Mouse (Mus musculus) heart, embryonic 16.5 days (tissue): ENCODE measurements at regions not wholly inside any gene's neighbourhood (a gene's known extent, or its start where the extent isn't known, plus 50 kb on each side); places are given as distances from the start of the nearest gene placed in this dataset.

Source experiments
- ATAC-seq: fragments of 200-750 bp; cut with Nextera tagmentation; replicated peaks from 2 replicates; pipeline ENCODE4 v1.8.0; 2017; ENCODE audit warnings: moderate number of reproducible peaks; ENCODE audit not compliant: insufficient read depth, low FRiP score; ENCODE audit errors: extremely low read depth
- H3K27ac ChIP-seq: fragments of 300-500 bp; sonication (generic); 2 replicates; pipeline ENCODE4 v1.5.1; 2014; ENCODE audit warnings: mild to moderate bottlenecking, low read length, control low read depth, moderate library complexity
- H3K27me3 ChIP-seq: fragments of 300-500 bp; sonication (generic); 2 replicates; pipeline ENCODE4 v1.6.1; 2014; ENCODE audit warnings: low read length, mixed read lengths; ENCODE audit not compliant: control insufficient read depth, insufficient read depth
- H3K36me3 ChIP-seq: fragments of 300-500 bp; sonication (generic); 2 replicates; pipeline ENCODE4 v1.6.1; 2014; ENCODE audit not compliant: control insufficient read depth, insufficient read depth
- H3K4me1 ChIP-seq: fragments of 300-500 bp; sonication (generic); 2 replicates; pipeline ENCODE4 v1.6.1; 2014; ENCODE audit warnings: low read length, mixed read lengths; ENCODE audit not compliant: control insufficient read depth, insufficient read depth
- H3K4me2 ChIP-seq: fragments of 300-500 bp; sonication (generic); 2 replicates; pipeline ENCODE4 v1.6.1; 2014; ENCODE audit warnings: low read depth, mild to moderate bottlenecking, control low read depth, low read length
- H3K4me3 ChIP-seq: fragments of 300-500 bp; sonication (generic); 2 replicates; pipeline ENCODE4 v1.5.1; 2014; ENCODE audit warnings: mild to moderate bottlenecking, control low read depth, low read length
- H3K9ac ChIP-seq: fragments of 300-500 bp; sonication (generic); 2 replicates; pipeline ENCODE4 v1.6.1; 2014; ENCODE audit warnings: low read length, control low read depth
- H3K9me3 ChIP-seq: fragments of 300-500 bp; sonication (generic); replicated peaks from 2 replicates; pipeline ENCODE4 v1.6.1; 2016; ENCODE audit warnings: low read length; ENCODE audit not compliant: control insufficient read depth
- WGBS: fragments of 180-500 bp; shearing (Covaris S2); extraction: QIAGEN DNeasy Blood & Tissue Kit; methylation state at CpG from one replicate; pipeline ENCODE4 v1.1.7; 2014; 5-methylcytosine and 5-hydroxymethylcytosine counted together

GRCm38 (mm10) chr13:107743464-107744218, 300.6 kb upstream of the Smim15 start:
- Histone ChIP-seq H3K4me1 (no peaks in the 10 kb centered on the region), H3K27ac (no peak overlapping the region), H3K4me3 (no peak overlapping the region), H3K36me3 (peaks cover 3% of the 10 kb centered on the region; the same call in 1 of the 2 replicates), H3K27me3 (no peaks in the 10 kb centered on the region), H3K4me2 (no peak overlapping the region), H3K9me3 (no peaks in the 10 kb centered on the region), H3K9ac (no peak overlapping the region)
- WGBS = 86% methylated on average over 21 of the region's 21 CpGs
- no peak for ATAC-seq

DNA sequence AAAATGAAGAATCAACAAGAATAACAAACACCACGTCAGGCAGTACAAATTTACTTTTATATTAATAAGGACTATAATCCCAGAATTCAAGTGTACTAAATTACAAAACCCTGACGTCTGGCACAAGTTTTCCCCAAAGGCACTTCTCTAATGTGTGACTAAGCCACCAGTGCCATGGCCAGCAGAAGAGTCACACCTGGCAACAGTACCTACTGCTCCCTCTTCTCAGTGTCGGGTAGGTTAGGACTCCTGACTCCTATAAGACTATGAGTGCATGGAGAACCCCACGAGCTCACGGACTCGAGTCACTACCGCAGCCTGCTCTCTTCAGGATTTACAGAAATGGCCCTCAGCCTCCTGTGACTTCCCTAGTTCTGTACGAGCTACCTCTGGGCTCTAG, 307.7 kb upstream of the Smim15 start:
- ATAC-seq = no peak
- WGBS = 81% methylated on average over 8 of the region's 8 CpGs
- H3K9ac ChIP-seq = no peak overlapping the region
- H3K4me2 ChIP-seq = no peak overlapping the region
- no peaks in the 10 kb centered on the region for H3K27me3 ChIP-seq
- H3K36me3 ChIP-seq = peaks cover 3% of the 10 kb centered on the region; the same call in 1 of the 2 replicates
- H3K9me3 ChIP-seq = no peaks in the 10 kb centered on the region
- H3K27ac ChIP-seq = no peak overlapping the region
- H3K4me1 ChIP-seq = no peaks in the 10 kb centered on the region
- no peak overlapping the region for H3K4me3 ChIP-seq

GRCm38 (mm10) chr13:107734161-107734905, 309.9 kb upstream of the Smim15 start:
- Histone ChIP-seq H3K9ac (no peak overlapping the region), H3K9me3 (no peaks in the 10 kb centered on the region), H3K27me3 (no peaks in the 10 kb centered on the region), H3K4me3 (no peak overlapping the region), H3K36me3 (peaks cover 14% of the 10 kb centered on the region), H3K27ac (no peak overlapping the region), H3K4me2 (no peak overlapping the region), H3K4me1 (no peaks in the 10 kb centered on the region)
- 90% methylated on average over 12 of the region's 12 CpGs for WGBS
- ATAC-seq = no peak

DNA sequence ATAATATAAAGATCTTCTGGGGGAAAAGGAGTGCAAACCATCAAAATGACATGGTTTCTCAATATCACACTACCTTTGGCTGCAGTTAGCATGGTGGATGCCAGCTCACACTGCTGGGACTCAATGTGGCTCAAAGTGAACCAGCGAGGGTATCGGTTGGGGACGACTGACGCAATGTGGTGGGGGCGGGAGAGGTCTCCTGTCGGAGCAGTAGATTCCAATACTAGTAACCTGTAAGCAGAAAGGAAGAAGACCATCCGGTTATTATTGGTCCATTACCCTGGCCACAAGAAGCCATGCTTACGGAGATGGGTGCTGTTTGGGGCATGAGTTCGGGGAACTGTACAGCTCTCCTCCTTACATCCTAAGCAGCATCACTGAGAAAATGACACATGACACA, 313.3 kb upstream of the Smim15 start:
- H3K4me1 ChIP-seq = no peaks in the 10 kb centered on the region
- H3K9me3 ChIP-seq = no peaks in the 10 kb centered on the region
- no peak overlapping the region for H3K27ac ChIP-seq
- peaks cover 22% of the 10 kb centered on the region for H3K36me3 ChIP-seq
- H3K4me3 ChIP-seq = no peak overlapping the region
- no peak for ATAC-seq
- WGBS = 93% methylated on average over 9 of the region's 9 CpGs
- no peak overlapping the region for H3K4me2 ChIP-seq
- no peaks in the 10 kb centered on the region for H3K27me3 ChIP-seq
- H3K9ac ChIP-seq = no peak overlapping the region

DNA sequence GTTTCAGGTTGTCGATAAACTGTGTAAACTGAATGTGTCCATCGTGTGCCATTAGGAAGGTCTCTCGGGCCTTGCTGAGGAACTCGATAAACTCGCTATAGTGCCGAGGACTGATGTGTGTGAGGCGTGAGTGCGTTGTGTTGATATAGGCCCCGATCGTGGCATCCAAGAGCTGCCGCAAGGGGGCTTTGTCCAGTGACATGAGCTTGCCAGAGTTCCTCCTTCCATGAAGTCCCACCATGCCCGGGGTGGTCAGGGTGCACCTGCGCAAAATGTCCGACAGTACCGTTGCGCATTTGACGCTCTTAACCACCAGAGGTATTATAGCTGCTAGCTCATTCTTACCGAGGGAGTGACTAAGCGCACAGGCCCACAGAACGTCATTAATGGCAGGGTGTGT, 317.8 kb upstream of the Smim15 start:
- no peak overlapping the region for H3K9ac ChIP-seq
- no peak for ATAC-seq
- no peak overlapping the region for H3K4me3 ChIP-seq
- H3K4me1 ChIP-seq = no peaks in the 10 kb centered on the region
- no peak overlapping the region for H3K4me2 ChIP-seq
- no peaks in the 10 kb centered on the region for H3K9me3 ChIP-seq
- no peaks in the 10 kb centered on the region for H3K27me3 ChIP-seq
- H3K36me3 ChIP-seq = peaks cover 22% of the 10 kb centered on the region
- H3K27ac ChIP-seq = no peak overlapping the region
- 94% methylated on average over 20 of the region's 20 CpGs for WGBS

DNA sequence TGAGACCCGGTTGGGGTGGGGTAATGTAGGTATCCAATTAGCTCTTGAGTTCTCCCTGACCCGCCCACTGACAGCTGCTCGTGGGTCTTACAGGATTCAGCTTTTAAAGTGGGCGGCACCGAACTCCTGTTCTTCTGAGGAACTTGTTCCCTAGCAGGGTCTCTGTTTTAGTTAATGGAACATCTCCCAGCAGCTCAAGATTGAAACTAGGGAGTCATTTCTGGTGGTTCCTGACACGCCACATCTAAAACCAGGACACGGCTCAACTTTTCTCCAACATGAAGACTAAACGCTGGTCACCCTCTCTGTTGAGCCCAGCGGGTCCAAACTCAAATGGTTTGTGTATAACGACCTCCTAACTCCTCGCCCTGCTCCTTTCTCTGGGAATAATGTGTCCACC, 322.3 kb upstream of the Smim15 start:
- Histone ChIP-seq H3K9ac (no peak overlapping the region), H3K36me3 (peaks cover 6% of the 10 kb centered on the region), H3K4me3 (no peak overlapping the region), H3K27ac (no peak overlapping the region), H3K4me2 (no peak overlapping the region), H3K4me1 (no peaks in the 10 kb centered on the region), H3K27me3 (no peaks in the 10 kb centered on the region), H3K9me3 (no peaks in the 10 kb centered on the region)
- WGBS = 80% methylated on average over 11 of the region's 11 CpGs
- ATAC-seq = no peak

DNA sequence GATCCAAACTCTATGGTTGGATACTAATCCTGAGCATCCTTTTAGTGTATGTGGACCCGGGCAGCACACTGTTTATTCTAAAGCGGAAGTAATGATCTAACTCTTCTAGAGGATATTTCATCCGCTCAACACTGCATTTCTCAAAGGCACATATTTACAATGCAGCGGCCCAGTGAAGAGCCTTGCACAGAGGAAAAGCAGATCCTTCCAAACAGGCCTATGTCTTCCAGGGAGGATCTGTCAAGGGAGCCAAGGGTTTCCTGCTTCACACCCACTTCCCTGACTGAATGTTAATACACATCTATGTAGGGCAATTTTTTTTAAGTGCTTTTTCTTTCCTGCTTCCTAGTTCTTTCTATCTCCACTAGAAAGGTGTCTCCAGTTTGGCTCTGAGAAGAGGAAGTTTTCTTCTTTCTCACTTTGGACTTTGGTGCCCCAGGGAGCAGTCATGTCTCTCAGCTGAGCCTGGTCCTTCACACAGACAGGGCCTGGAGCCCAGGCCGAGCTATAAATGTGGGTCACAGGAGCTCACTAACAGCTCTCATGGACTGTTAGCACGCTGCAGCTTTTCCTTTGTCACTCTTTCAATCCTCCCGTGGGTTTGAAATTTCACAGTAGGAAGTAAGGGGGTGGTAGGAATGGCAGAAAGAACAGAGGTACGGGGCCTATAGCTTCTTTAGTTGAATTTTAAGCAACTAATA, 323.2 kb upstream of the Smim15 start:
- WGBS = 71% methylated on average over 8 of the region's 8 CpGs
- Histone ChIP-seq H3K4me2 (no peak overlapping the region), H3K4me1 (no peaks in the 10 kb centered on the region), H3K36me3 (no peaks in the 10 kb centered on the region; the same call in 1 of the 2 replicates), H3K27me3 (no peaks in the 10 kb centered on the region), H3K9ac (no peak overlapping the region), H3K27ac (no peak overlapping the region), H3K9me3 (no peaks in the 10 kb centered on the region), H3K4me3 (no peak overlapping the region)
- no peak for ATAC-seq

GRCm38 (mm10) chr13:107718973-107719620, 325.1 kb upstream of the Smim15 start:
- WGBS = 56% methylated on average over 14 of the region's 14 CpGs
- Histone ChIP-seq H3K4me2 (no peak overlapping the region), H3K9me3 (0 out of 2 replicates have a peak, but pooled peaks cover under 1% of the 10 kb centered on the region), H3K9ac (no peak overlapping the region), H3K36me3 (no peaks in the 10 kb centered on the region), H3K27ac (no peak overlapping the region), H3K4me3 (no peak overlapping the region), H3K27me3 (no peaks in the 10 kb centered on the region), H3K4me1 (no peaks in the 10 kb centered on the region)
- no peak for ATAC-seq
